22 mouse cellular contexts compared by ENCODE assay signal in genomic region chr8:44782421-44782820, GRCm38 (mm10).
DNase-seq lines count a peak whose midpoint lies in the region; ATAC-seq and TF ChIP-seq lines count a peak whose summit lies in the region.
"Had no signal": no experiment of that assay in that cellular context is flagged by ENCODE, and none has a peak within 500 bp of the region (broad histone marks: within the 10 kb centered on the region; RNA-seq: fewer than 3 reads in every experiment).

No protein-coding gene starts in this region.

- no peaks in the 10 kb centered on the region for H3K4me1 ChIP-seq in kidney, embryonic 14.5 days (ENCODE audit: control insufficient read depth, insufficient read depth, low read length)
- peaks cover 4% of the 10 kb centered on the region; the same call in 1 of the 2 replicates for H3K4me1 ChIP-seq in kidney, embryonic 15.5 days
- H3K4me1 ChIP-seq in kidney, embryonic 16.5 days (ENCODE audit: insufficient read depth, low read length) = 0 out of 2 replicates have a peak, but pooled peaks cover 3% of the 10 kb centered on the region
- H3K4me1 ChIP-seq in kidney, adult 2 months (ENCODE audit: control insufficient read depth, insufficient read depth, low read length) = no peaks in the 10 kb centered on the region
- no peaks in the 10 kb centered on the region for H3K4me1 ChIP-seq in kidney, postnatal 0 days (replicated peaks; ENCODE audit: insufficient read depth, low read length)

- no peaks in the 10 kb centered on the region for H3K27me3 ChIP-seq in kidney, embryonic 14.5 days (ENCODE audit: control insufficient read depth, insufficient read depth, low read length)
- no peaks in the 10 kb centered on the region for H3K27me3 ChIP-seq in kidney, embryonic 15.5 days
- H3K27me3 ChIP-seq in kidney, embryonic 16.5 days (ENCODE audit: insufficient read depth, low read length) = no peaks in the 10 kb centered on the region
- H3K27me3 ChIP-seq in kidney, adult 2 months (replicated peaks; ENCODE audit: control insufficient read depth, insufficient read depth, low read length) = no peaks in the 10 kb centered on the region
- H3K27me3 ChIP-seq in kidney, postnatal 0 days (ENCODE audit: insufficient read depth, low read length) = no peaks in the 10 kb centered on the region
- H3K27me3 ChIP-seq: CH12.LX, Patski had no signal

- no peak overlapping the region for H3K4me3 ChIP-seq in kidney, embryonic 14.5 days (ENCODE audit: low read length)
- no peak overlapping the region for H3K4me3 ChIP-seq in kidney, embryonic 15.5 days (replicated peaks)
- H3K4me3 ChIP-seq in kidney, embryonic 16.5 days (ENCODE audit: low read length) = no peak overlapping the region
- H3K4me3 ChIP-seq in kidney, adult 2 months (ENCODE audit: insufficient read depth, low read depth, low read length) = no peak overlapping the region
- no peak overlapping the region for H3K4me3 ChIP-seq in kidney, postnatal 0 days (replicated peaks; ENCODE audit: low read depth, low read length)

- no peak for TF ChIP-seq CTCF in kidney, adult 2 months (conservative IDR thresholded peaks at IDR 0.05; ENCODE audit: insufficient read depth, insufficient read length, low read depth, low read length)
- no peak for TF ChIP-seq CTCF in kidney, postnatal 0 days (IDR thresholded peaks at IDR 0.05; ENCODE audit: low read depth)

- H3K9me3 ChIP-seq in kidney, embryonic 14.5 days (ENCODE audit: control insufficient read depth, low read length) = no peaks in the 10 kb centered on the region
- no peaks in the 10 kb centered on the region for H3K9me3 ChIP-seq in kidney, embryonic 15.5 days (replicated peaks)
- no peaks in the 10 kb centered on the region for H3K9me3 ChIP-seq in kidney, embryonic 16.5 days (ENCODE audit: low read length)
- no peaks in the 10 kb centered on the region for H3K9me3 ChIP-seq in kidney, postnatal 0 days (replicated peaks; ENCODE audit: low read length)

- no peak overlapping the region for H3K27ac ChIP-seq in kidney, embryonic 14.5 days (ENCODE audit: low read depth, low read length)
- no peak overlapping the region for H3K27ac ChIP-seq in kidney, embryonic 15.5 days
- H3K27ac ChIP-seq in kidney, embryonic 16.5 days (ENCODE audit: low read length) = no peak overlapping the region
- no peak overlapping the region for H3K27ac ChIP-seq in kidney, adult 2 months (ENCODE audit: insufficient read depth, low read depth, low read length)
- H3K27ac ChIP-seq in kidney, postnatal 0 days = no peak overlapping the region

- no peaks in the 10 kb centered on the region for H3K36me3 ChIP-seq in kidney, embryonic 14.5 days (ENCODE audit: control insufficient read depth, insufficient read depth, low read length)
- no peaks in the 10 kb centered on the region for H3K36me3 ChIP-seq in kidney, embryonic 15.5 days
- no peaks in the 10 kb centered on the region for H3K36me3 ChIP-seq in kidney, embryonic 16.5 days (ENCODE audit: insufficient read depth, low read length)
- H3K36me3 ChIP-seq in kidney, adult 2 months (ENCODE audit: control insufficient read depth, insufficient read depth, low read length) = no peaks in the 10 kb centered on the region
- no peaks in the 10 kb centered on the region for H3K36me3 ChIP-seq in kidney, postnatal 0 days (ENCODE audit: insufficient read depth, low read length)
- H3K36me3 ChIP-seq: G1E had no signal

- H3K4me2 ChIP-seq in kidney, embryonic 14.5 days (replicated peaks; ENCODE audit: low read depth, low read length) = no peak overlapping the region
- no peak overlapping the region for H3K4me2 ChIP-seq in kidney, embryonic 15.5 days
- H3K4me2 ChIP-seq in kidney, embryonic 16.5 days (replicated peaks; ENCODE audit: low read depth, low read length) = no peak overlapping the region
- no peak overlapping the region for H3K4me2 ChIP-seq in kidney, postnatal 0 days (ENCODE audit: low read length)

- H3K9ac ChIP-seq in kidney, embryonic 14.5 days (ENCODE audit: low read depth, low read length) = no peak overlapping the region
- no peak overlapping the region for H3K9ac ChIP-seq in kidney, embryonic 15.5 days
- H3K9ac ChIP-seq in kidney, embryonic 16.5 days (replicated peaks; ENCODE audit: low read length) = no peak overlapping the region
- H3K9ac ChIP-seq in kidney, postnatal 0 days (ENCODE audit: low read depth, low read length) = no peak overlapping the region

- TF ChIP-seq POLR2A in kidney, adult 2 months (IDR thresholded peaks at IDR 0.05; ENCODE audit: low read depth, low read length) = no peak

- DNase-seq in kidney, adult 11 months = no peak
- DNase-seq in kidney, postnatal 14 days = no peak
- DNase-seq in kidney, adult 2 months = no peak
- peak; percentile 76 for DNase-seq in kidney, postnatal 0 days (ENCODE audit: low spot score)
- DNase-seq in kidney, adult 18-20 months = no peak
- DNase-seq: adrenal gland, adult 2 months; adrenal gland, adult 8-10 months; adrenal gland, postnatal 10 days; adrenal gland, postnatal 14 days; adrenal gland, postnatal 25 days; adrenal gland, postnatal 36 days; B cell, adult 2 months; cerebellum, adult 11 months; cerebellum, adult 11-12 months had no signal

- peak; percentile 84; the same call in 1 of the 2 replicates for ATAC-seq in kidney, embryonic 14.5 days (ENCODE audit: low FRiP score, low TSS enrichment)
- peak; percentile 83 for ATAC-seq in kidney, embryonic 15.5 days (replicated peaks; ENCODE audit: low FRiP score)
- ATAC-seq in kidney, embryonic 16.5 days (ENCODE audit: low FRiP score, low TSS enrichment) = peak; percentile 73
- no peak for ATAC-seq in kidney, postnatal 0 days (replicated peaks; ENCODE audit: low FRiP score, low read depth)
- ATAC-seq: activated CD4-positive, CD25-positive, alpha-beta regulatory T cell, adult 4 months; CD4-positive, CD25-positive, alpha-beta regulatory T cell, adult 4 months; Patski had no signal

- 18% methylated on average over 9 of the region's 9 CpGs for WGBS in kidney, embryonic 14.5 days
- 20% methylated on average over 9 of the region's 9 CpGs for WGBS in kidney, embryonic 15.5 days
- 25% methylated on average over 9 of the region's 9 CpGs for WGBS in kidney, embryonic 16.5 days
- WGBS in kidney, adult 2 months = 49% methylated on average over 9 of the region's 9 CpGs
- 26% methylated on average over 9 of the region's 9 CpGs for WGBS in kidney, postnatal 0 days
